17 mouse cellular contexts compared by ENCODE assay signal in the genomic region with DNA sequence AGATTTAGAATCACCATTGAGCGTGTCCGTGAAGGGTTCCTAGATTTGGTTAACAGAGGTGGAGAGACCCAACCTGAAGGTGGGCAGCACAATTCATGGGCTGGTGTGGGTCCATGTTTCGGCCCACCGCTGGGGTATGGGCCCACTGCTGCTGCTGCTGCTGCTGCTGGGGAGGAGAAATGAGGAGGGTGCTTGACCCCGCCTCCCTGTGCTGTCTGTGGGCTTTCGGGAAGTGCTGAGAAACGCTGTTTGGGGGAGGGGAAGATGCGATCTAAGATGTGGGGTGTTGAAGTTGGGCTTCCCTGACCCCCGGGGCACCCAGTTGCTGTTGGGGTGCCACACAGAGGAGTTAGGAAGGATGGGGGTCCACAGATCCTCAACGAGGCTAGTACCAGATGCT. TPM values are rescaled to one million over a fixed set of nuclear protein-coding genes. Genes with fewer than 3 reads are reported as not detected.
DNase-seq lines count a peak whose midpoint lies in the region; ATAC-seq and TF ChIP-seq lines count a peak whose summit lies in the region.
"Had no signal": no experiment of that assay in that cellular context is flagged by ENCODE, and none has a peak within 500 bp of the region (broad histone marks: within the 10 kb centered on the region; RNA-seq: fewer than 3 reads in every experiment).

No protein-coding gene starts in this region.

- H3K4me1 ChIP-seq in hindbrain, postnatal 0 days (ENCODE audit: insufficient read depth, low read length), result no peaks in the 10 kb centered on the region
- no peaks in the 10 kb centered on the region for H3K4me1 ChIP-seq in hindbrain, embryonic 11.5 days (replicated peaks; ENCODE audit: control insufficient read depth, insufficient read depth, low read length)
- H3K4me1 ChIP-seq: forebrain, embryonic 12.5 days had no signal

- 48% methylated on average over 10 of the region's 10 CpGs for WGBS in hindbrain, postnatal 0 days
- WGBS in hindbrain, embryonic 11.5 days, result 41% methylated on average over 10 of the region's 10 CpGs

- H3K4me3 ChIP-seq in hindbrain, postnatal 0 days (ENCODE audit: low read length), result no peak overlapping the region
- H3K4me3 ChIP-seq in hindbrain, embryonic 11.5 days (ENCODE audit: low read depth, low read length), result no peak overlapping the region
- H3K4me3 ChIP-seq: forebrain, embryonic 12.5 days; midbrain, embryonic 10.5 days had no signal

- ATAC-seq in hindbrain, postnatal 0 days, result no peak
- ATAC-seq in hindbrain, embryonic 11.5 days (ENCODE audit: low FRiP score), result no peak
- ATAC-seq in hematopoietic stem cell, adult 5-6 weeks (replicated peaks in 1 of 2; ENCODE audit: insufficient read depth in 1 of 2, low FRiP score in 2 of 2, low TSS enrichment in 1 of 2, low read depth in 1 of 2, poor library complexity in 2 of 2, severe bottlenecking in 2 of 2), result peak; percentile 68 to 73
- 0 out of 2 replicates have a peak, but pooled peaks have one; percentile 11 for ATAC-seq in megakaryocyte-erythroid progenitor cell, adult 5-6 weeks (replicated peaks; ENCODE audit: low FRiP score, low TSS enrichment, poor library complexity, severe bottlenecking)

- H3K4me2 ChIP-seq in hindbrain, postnatal 0 days (ENCODE audit: low read depth, low read length), result 0 out of 2 replicates have a peak overlapping the region, but pooled peaks have one; percentile 13
- H3K4me2 ChIP-seq in hindbrain, embryonic 11.5 days (replicated peaks; ENCODE audit: low read depth, low read length), result no peak overlapping the region
- H3K4me2 ChIP-seq: forebrain, embryonic 12.5 days had no signal

- no peak overlapping the region for H3K27ac ChIP-seq in hindbrain, postnatal 0 days
- H3K27ac ChIP-seq in hindbrain, embryonic 11.5 days (ENCODE audit: low read depth, low read length), result no peak overlapping the region
- H3K27ac ChIP-seq: forebrain, embryonic 12.5 days; midbrain, embryonic 10.5 days had no signal

- TF ChIP-seq CTCF in hindbrain, postnatal 0 days (IDR thresholded peaks at IDR 0.05; ENCODE audit: low read depth), result no peak

- H3K27me3 ChIP-seq in hindbrain, postnatal 0 days (ENCODE audit: insufficient read depth, low read length), result no peaks in the 10 kb centered on the region
- H3K27me3 ChIP-seq in hindbrain, embryonic 11.5 days (ENCODE audit: control insufficient read depth, insufficient read depth, low read length), result peaks cover under 1% of the 10 kb centered on the region; the same call in 1 of the 2 replicates

- no peak for DNase-seq in hindbrain, postnatal 0 days (ENCODE audit: low spot score)
- DNase-seq in hindbrain, embryonic 11.5 days (ENCODE audit: low spot score), result no peak
- DNase-seq in thymus, postnatal 14 days, result peak; percentile 33
- no peak for DNase-seq in thymus, adult 18-20 months
- no peak for DNase-seq in testis, postnatal 10 days (ENCODE audit: low spot score)
- no peak for DNase-seq in adrenal gland, adult 8-10 months
- DNase-seq: adrenal gland, postnatal 25 days; heart, postnatal 14 days; kidney, adult 11 months; lung, adult 18-20 months had no signal

- H3K36me3 ChIP-seq in hindbrain, postnatal 0 days (ENCODE audit: insufficient read depth, low read length), result no peaks in the 10 kb centered on the region
- no peaks in the 10 kb centered on the region for H3K36me3 ChIP-seq in hindbrain, embryonic 11.5 days (ENCODE audit: control insufficient read depth, insufficient read depth, low read length)
- H3K36me3 ChIP-seq: forebrain, embryonic 12.5 days; midbrain, embryonic 10.5 days had no signal

- no peak overlapping the region for H3K9ac ChIP-seq in hindbrain, postnatal 0 days (replicated peaks; ENCODE audit: low read length)
- H3K9ac ChIP-seq in hindbrain, embryonic 11.5 days (ENCODE audit: low read depth, low read length), result no peak overlapping the region
- H3K9ac ChIP-seq: forebrain, embryonic 12.5 days had no signal

- no peaks in the 10 kb centered on the region for H3K9me3 ChIP-seq in hindbrain, postnatal 0 days (ENCODE audit: low read length)
- no peaks in the 10 kb centered on the region for H3K9me3 ChIP-seq in hindbrain, embryonic 11.5 days (ENCODE audit: control insufficient read depth, low read length)
- H3K9me3 ChIP-seq: forebrain, embryonic 12.5 days; midbrain, embryonic 10.5 days had no signal

RNA-seq across cellular contexts. Expression of gene Ccno, which starts 10.9 kb away (rescaled TPM):
- 1.3 and 2.7 TPM in 2 replicates for total RNA-seq in hindbrain, postnatal 0 days (2014; rRNA removed)
- polyA plus RNA-seq in hindbrain, postnatal 0 days (2015; fragmentation: Nextera tagmentation; extraction: Ambion mirVana), result 1.7 and 1.9 TPM in 2 replicates
- polyA plus RNA-seq in hindbrain, embryonic 11.5 days (2014; fragmentation: Nextera tagmentation; extraction: Ambion mirVana), result 2.6 and 5.0 TPM in 2 replicates
- total RNA-seq in hematopoietic stem cell, adult 5-6 weeks (2017), result 1.3 and 1.5 TPM in 2 replicates
- not detected in 2 replicates for total RNA-seq in megakaryocyte-erythroid progenitor cell, adult 5-6 weeks (2014; fragmentation: Nextera tagmentation)
- 3.2 TPM in 1 of 2 replicates, not detected in the other for total RNA-seq in megakaryocyte-erythroid progenitor cell, adult 5-6 weeks (2017)
- under 1 TPM; 0.73 to 0.87 (median 0.77) TPM for total RNA-seq in adrenal gland, adult 8-10 months (2022)
- total RNA-seq: gastrocnemius, adult 18-20 months had no signal

RNA-seq across cellular contexts. Expression of gene Mcidas, which starts 16.9 kb away (rescaled TPM):
- 0.73 and 2.4 TPM in 2 replicates for total RNA-seq in hindbrain, postnatal 0 days (2014; rRNA removed)
- 0.88 and 0.95 TPM in 2 replicates for polyA plus RNA-seq in hindbrain, postnatal 0 days (2015; fragmentation: Nextera tagmentation; extraction: Ambion mirVana)
- polyA plus RNA-seq in hindbrain, embryonic 11.5 days (2014; fragmentation: Nextera tagmentation; extraction: Ambion mirVana), result 2.2 and 2.7 TPM in 2 replicates
- not detected in 2 replicates for total RNA-seq in hematopoietic stem cell, adult 5-6 weeks (2017)
- not detected in 2 replicates for total RNA-seq in megakaryocyte-erythroid progenitor cell, adult 5-6 weeks (2014; fragmentation: Nextera tagmentation)
- total RNA-seq in megakaryocyte-erythroid progenitor cell, adult 5-6 weeks (2017), result not detected in 2 replicates
- total RNA-seq in adrenal gland, adult 8-10 months (2022), result under 1 TPM in 1 of 4 experiments, not detected in 3; 0.11 TPM
- total RNA-seq: adrenal gland, postnatal 25 days; gastrocnemius, adult 18-20 months; heart, postnatal 14 days had no signal
- polyA plus RNA-seq: neural tube, embryonic 11.5 days; spleen, adult 2 months had no signal

RNA-seq across cellular contexts. Expression of gene Dhx29, which starts 49.5 kb away (rescaled TPM):
- 15.2 and 15.7 TPM in 2 replicates for total RNA-seq in hindbrain, postnatal 0 days (2014; rRNA removed)
- polyA plus RNA-seq in hindbrain, postnatal 0 days (2015; fragmentation: Nextera tagmentation; extraction: Ambion mirVana), result 29.5 and 30.0 TPM in 2 replicates
- 33.5 and 42.3 TPM in 2 replicates for polyA plus RNA-seq in hindbrain, embryonic 11.5 days (2014; fragmentation: Nextera tagmentation; extraction: Ambion mirVana)
- total RNA-seq in hematopoietic stem cell, adult 5-6 weeks (2017), result 17.0 and 24.0 TPM in 2 replicates
- 23.1 and 26.3 TPM in 2 replicates for total RNA-seq in megakaryocyte-erythroid progenitor cell, adult 5-6 weeks (2014; fragmentation: Nextera tagmentation)
- total RNA-seq in megakaryocyte-erythroid progenitor cell, adult 5-6 weeks (2017), result 34.5 and 39.3 TPM in 2 replicates
- 10 to 100 TPM; 18.3 to 22.2 (median 19.1) TPM for total RNA-seq in adrenal gland, adult 8-10 months (2022)

RNA-seq across cellular contexts. Expression of gene Mtrex, which starts 49.5 kb away (rescaled TPM):
- 18.8 and 21.2 TPM in 2 replicates for total RNA-seq in hindbrain, postnatal 0 days (2014; rRNA removed)
- polyA plus RNA-seq in hindbrain, postnatal 0 days (2015; fragmentation: Nextera tagmentation; extraction: Ambion mirVana), result 38.8 and 41.8 TPM in 2 replicates
- polyA plus RNA-seq in hindbrain, embryonic 11.5 days (2014; fragmentation: Nextera tagmentation; extraction: Ambion mirVana), result 94.7 and 103 TPM in 2 replicates
- total RNA-seq in hematopoietic stem cell, adult 5-6 weeks (2017), result 64.2 and 87.5 TPM in 2 replicates
- 81.8 and 86.2 TPM in 2 replicates for total RNA-seq in megakaryocyte-erythroid progenitor cell, adult 5-6 weeks (2014; fragmentation: Nextera tagmentation)
- total RNA-seq in megakaryocyte-erythroid progenitor cell, adult 5-6 weeks (2017), result 109 and 113 TPM in 2 replicates
- 10 to 100 TPM; 41.7 to 54.6 (median 50.3) TPM for total RNA-seq in adrenal gland, adult 8-10 months (2022)

RNA-seq across cellular contexts. Expression of gene Cdc20b, which starts 58.2 kb away (rescaled TPM):
- total RNA-seq in hindbrain, postnatal 0 days (2014; rRNA removed), result 2.4 and 3.1 TPM in 2 replicates
- 0.34 and 0.60 TPM in 2 replicates for polyA plus RNA-seq in hindbrain, postnatal 0 days (2015; fragmentation: Nextera tagmentation; extraction: Ambion mirVana)
- polyA plus RNA-seq in hindbrain, embryonic 11.5 days (2014; fragmentation: Nextera tagmentation; extraction: Ambion mirVana), result 0.92 and 2.1 TPM in 2 replicates
- total RNA-seq in hematopoietic stem cell, adult 5-6 weeks (2017), result not detected in 2 replicates
- total RNA-seq in megakaryocyte-erythroid progenitor cell, adult 5-6 weeks (2014; fragmentation: Nextera tagmentation), result not detected in 2 replicates
- total RNA-seq in megakaryocyte-erythroid progenitor cell, adult 5-6 weeks (2017), result not detected in 2 replicates
- not detected for total RNA-seq in adrenal gland, adult 8-10 months (2022)
- total RNA-seq: adrenal gland, postnatal 25 days; gastrocnemius, adult 18-20 months; heart, postnatal 14 days had no signal
- polyA plus RNA-seq: neural tube, embryonic 11.5 days had no signal

Comparison
In these comparisons a context has a peak if more than half of its experiments do, and no peak if none do; other contexts are left out.
1. ATAC-seq: peak in hematopoietic stem cell, adult 5-6 weeks (2 of 2) and megakaryocyte-erythroid progenitor cell, adult 5-6 weeks (single experiment); none in hindbrain, postnatal 0 days (single experiment) and hindbrain, embryonic 11.5 days (single experiment).